Comparison of ENCODE assay signal across 17 mouse cellular contexts in the genomic region with DNA sequence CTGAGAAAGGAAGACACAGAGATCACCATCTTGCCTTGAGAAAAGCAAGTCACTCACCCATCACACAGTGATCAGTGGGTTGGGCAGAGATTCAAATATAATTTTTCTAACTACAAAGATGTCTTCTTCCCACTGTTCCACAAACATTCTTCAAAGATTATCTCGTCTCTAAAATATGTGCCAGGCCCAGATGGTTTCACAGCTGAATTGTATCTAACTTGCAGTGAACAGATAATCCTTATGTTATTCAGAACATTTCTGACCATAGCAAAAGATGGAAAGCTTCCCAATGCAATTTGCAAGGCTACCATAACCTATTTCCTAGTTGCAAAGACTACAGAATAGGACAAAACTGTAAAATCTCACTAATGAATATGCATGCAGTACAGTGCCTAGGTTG.
"Had no signal": no experiment of that assay in that cellular context is flagged by ENCODE, and none has a peak within 500 bp of the region (broad histone marks: within the 10 kb centered on the region; RNA-seq: fewer than 3 reads in every experiment).

No protein-coding gene starts in this region.

- H3K9me3 ChIP-seq: kidney, embryonic 15.5 days; liver, embryonic 13.5 days; lung, embryonic 15.5 days; midbrain, embryonic 12.5 days; neural tube, embryonic 13.5 days had no signal

- H3K4me3 ChIP-seq: kidney, embryonic 15.5 days; left cerebral cortex, adult 2 months; liver, embryonic 13.5 days; lung, embryonic 15.5 days; midbrain, embryonic 12.5 days; neural tube, embryonic 13.5 days had no signal

- H3K36me3 ChIP-seq: kidney, embryonic 15.5 days; liver, embryonic 13.5 days; lung, embryonic 15.5 days; midbrain, embryonic 12.5 days; neural tube, embryonic 13.5 days had no signal

- H3K4me1 ChIP-seq: kidney, embryonic 15.5 days; liver, embryonic 13.5 days; neural tube, embryonic 13.5 days had no signal

- H3K4me2 ChIP-seq: kidney, embryonic 15.5 days; liver, embryonic 13.5 days; lung, embryonic 15.5 days; midbrain, embryonic 12.5 days; neural tube, embryonic 13.5 days had no signal

- H3K27me3 ChIP-seq: kidney, embryonic 15.5 days; liver, embryonic 13.5 days; lung, embryonic 15.5 days; midbrain, embryonic 12.5 days; neural tube, embryonic 13.5 days had no signal

- H3K9ac ChIP-seq: kidney, embryonic 15.5 days; liver, embryonic 13.5 days; liver, postnatal 0 days; lung, embryonic 15.5 days; midbrain, embryonic 12.5 days; neural tube, embryonic 13.5 days had no signal

- H3K27ac ChIP-seq: kidney, embryonic 15.5 days; left cerebral cortex, adult 2 months; liver, embryonic 13.5 days; lung, embryonic 15.5 days; macrophage; midbrain, embryonic 12.5 days; neural tube, embryonic 13.5 days had no signal

- DNase-seq: kidney, adult 2 months; kidney, postnatal 25 days; liver; liver, embryonic 13.5 days; liver, postnatal 0 days; lung, postnatal 14 days; retina, postnatal 1 day; right cerebral cortex, postnatal 14 days; thymus, postnatal 4 days had no signal

- ATAC-seq: intestine, embryonic 16.5 days; liver, postnatal 0 days; midbrain, embryonic 16.5 days had no signal
